Mouse (Mus musculus): Measurements from ENCODE around the gene Spire2. TPM values are rescaled to one million over a fixed set of nuclear protein-coding genes. Genes with fewer than 3 reads are reported as not detected.
A peak's percentile ranks its signal among the peaks of the same experiment; 100 is the strongest.
"Not testable (repeated sequence)": the region's sequence is repeated elsewhere in the genome, so short reads cannot be mapped to it uniquely, and the experiment has no call there.

Spire2 gene
- polyA plus RNA-seq, 1 experiment from 2014 or later = 1.6 TPM

GRCm38 (mm10) chr8:123410049-123410587 lies 77.6 kb downstream of the Spire2 start:
- DNase-seq (ENCODE audit: low spot score) (peak; percentile 14), ATAC-seq (peak; percentile 14)
- H3K36me3 ChIP-seq (ENCODE audit: insufficient read depth, low read length) = no peaks in the 10 kb centered on the region
- no peak overlapping the region for H3K4me2 ChIP-seq (replicated peaks; ENCODE audit: low read depth, low read length)
- no peaks in the 10 kb centered on the region for H3K9me3 ChIP-seq (ENCODE audit: low read length)
- H3K4me3 ChIP-seq (ENCODE audit: low read depth, low read length) = no peak overlapping the region
- TF ChIP-seq CTCF (IDR thresholded peaks at IDR 0.05) (no peak), EP300 (IDR thresholded peaks at IDR 0.05) (no peak)
- no peak overlapping the region for H3K27ac ChIP-seq (ENCODE audit: low read length)
- peaks cover 32% of the 10 kb centered on the region for H3K27me3 ChIP-seq (replicated peaks; ENCODE audit: insufficient read depth, low read length)
- WGBS = 58% methylated on average over 8 of the region's 8 CpGs
- no peaks in the 10 kb centered on the region for H3K4me1 ChIP-seq (ENCODE audit: insufficient read depth, low read depth, low read length)
- H3K9ac ChIP-seq (replicated peaks; ENCODE audit: low read depth) = no peak overlapping the region

- no peak overlapping the region for H3K9ac ChIP-seq (replicated peaks; ENCODE audit: low read depth)
- WGBS = 15% methylated on average over 11 of the region's 11 CpGs
- peaks cover 32% of the 10 kb centered on the region for H3K27me3 ChIP-seq (replicated peaks; ENCODE audit: insufficient read depth, low read length)
- ATAC-seq = no peak
- H3K27ac ChIP-seq (ENCODE audit: low read length) = no peak overlapping the region
- H3K9me3 ChIP-seq (ENCODE audit: low read length) = no peaks in the 10 kb centered on the region
- no peak overlapping the region for H3K4me2 ChIP-seq (replicated peaks; ENCODE audit: low read depth, low read length)
- no peaks in the 10 kb centered on the region for H3K4me1 ChIP-seq (ENCODE audit: insufficient read depth, low read depth, low read length)
- H3K36me3 ChIP-seq (ENCODE audit: insufficient read depth, low read length) = no peaks in the 10 kb centered on the region
- no peak overlapping the region for H3K4me3 ChIP-seq (ENCODE audit: low read depth, low read length)
- DNase-seq (ENCODE audit: low spot score) = no peak
- no peak for TF ChIP-seq EP300 (IDR thresholded peaks at IDR 0.05)
- TF ChIP-seq CTCF (IDR thresholded peaks at IDR 0.05) = no peak
These were observed 78.3 kb downstream of the Spire2 start for GRCm38 (mm10) chr8:123410788-123411187.

- peak within 1 kb of the TSS; percentile 25; the same call in 1 of the 2 replicates for H3K4me2 ChIP-seq (replicated peaks; ENCODE audit: low read depth, low read length)
- no peak within 1 kb of the TSS; the same call in 1 of the 2 replicates for H3K4me3 ChIP-seq (ENCODE audit: low read depth, low read length)
- 0% methylated on average over 26 of the region's 29 CpGs for WGBS
- no peak within 1 kb of the TSS for H3K9ac ChIP-seq (replicated peaks; ENCODE audit: low read depth)
- DNase-seq (ENCODE audit: low spot score) (peak; percentile 26), ATAC-seq (peak; percentile 48)
- H3K36me3 ChIP-seq (ENCODE audit: insufficient read depth, low read length) = no peaks in the 10 kb centered on the region
- peaks cover 32% of the 10 kb centered on the region for H3K27me3 ChIP-seq (replicated peaks; ENCODE audit: insufficient read depth, low read length)
- H3K9me3 ChIP-seq (ENCODE audit: low read length) = no peaks in the 10 kb centered on the region
- no peak within 1 kb of the TSS for H3K27ac ChIP-seq (ENCODE audit: low read length)
- TF ChIP-seq CTCF (IDR thresholded peaks at IDR 0.05) (no peak), EP300 (IDR thresholded peaks at IDR 0.05) (no peak)
- no peaks in the 10 kb centered on the region for H3K4me1 ChIP-seq (ENCODE audit: insufficient read depth, low read depth, low read length)
These were observed 78.7 kb downstream of the Spire2 start, which contains the start of gene Tubb3 for GRCm38 (mm10) chr8:123411246-123411645. Gene Tubb3 (plus strand): TSS chr8:123411424.

GRCm38 (mm10) chr8:123411781-123412327 lies 79.3 kb downstream of the Spire2 start:
- Histone ChIP-seq H3K36me3 (ENCODE audit: insufficient read depth, low read length) (no peaks in the 10 kb centered on the region), H3K9me3 (ENCODE audit: low read length) (no peaks in the 10 kb centered on the region), H3K4me3 (ENCODE audit: low read depth, low read length) (no peak overlapping the region), H3K9ac (replicated peaks; ENCODE audit: low read depth) (no peak overlapping the region), H3K27me3 (replicated peaks; ENCODE audit: insufficient read depth, low read length) (peaks cover 32% of the 10 kb centered on the region), H3K4me2 (replicated peaks; ENCODE audit: low read depth, low read length) (no peak overlapping the region), H3K4me1 (ENCODE audit: insufficient read depth, low read depth, low read length) (no peaks in the 10 kb centered on the region), H3K27ac (ENCODE audit: low read length) (no peak overlapping the region)
- 11% methylated on average over 16 of the region's 16 CpGs for WGBS
- ATAC-seq (no peak), DNase-seq (ENCODE audit: low spot score) (no peak)
- no peak for TF ChIP-seq CTCF (IDR thresholded peaks at IDR 0.05)
- no peak for TF ChIP-seq EP300 (IDR thresholded peaks at IDR 0.05)

- Histone ChIP-seq H3K9me3 (ENCODE audit: low read length) (no peaks in the 10 kb centered on the region), H3K4me2 (replicated peaks; ENCODE audit: low read depth, low read length) (no peak overlapping the region), H3K4me1 (ENCODE audit: insufficient read depth, low read depth, low read length) (no peaks in the 10 kb centered on the region), H3K4me3 (ENCODE audit: low read depth, low read length) (no peak overlapping the region), H3K36me3 (ENCODE audit: insufficient read depth, low read length) (no peaks in the 10 kb centered on the region), H3K27me3 (replicated peaks; ENCODE audit: insufficient read depth, low read length) (peaks cover 32% of the 10 kb centered on the region), H3K9ac (replicated peaks; ENCODE audit: low read depth) (no peak overlapping the region), H3K27ac (ENCODE audit: low read length) (no peak overlapping the region)
- DNase-seq (ENCODE audit: low spot score) (no peak), ATAC-seq (no peak)
- TF ChIP-seq CTCF (IDR thresholded peaks at IDR 0.05) = no peak
- no peak for TF ChIP-seq EP300 (IDR thresholded peaks at IDR 0.05)
- 5% methylated on average over 12 of the region's 12 CpGs for WGBS
These were observed 80.2 kb downstream of the Spire2 start for GRCm38 (mm10) chr8:123412560-123413170.

DNA sequence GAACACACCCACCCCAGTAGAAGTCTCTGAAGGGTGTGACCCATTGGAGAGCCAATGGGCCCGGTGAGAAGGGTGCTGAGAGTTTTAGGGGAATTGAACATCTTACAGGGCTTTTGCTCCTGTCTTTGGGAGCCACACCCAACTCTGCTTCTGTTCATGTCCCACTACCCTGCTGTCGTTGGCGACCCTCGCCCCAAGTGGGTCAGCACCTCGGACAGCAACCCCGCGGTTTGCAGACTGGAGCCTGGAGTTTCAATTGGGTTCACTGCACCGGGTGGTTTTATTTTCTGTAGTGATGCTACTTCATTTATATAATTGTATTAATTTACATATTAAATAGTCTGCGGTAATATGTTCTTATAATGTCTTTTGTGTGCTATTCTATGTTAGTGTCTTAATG lies 81.7 kb downstream of the Spire2 start:
- Histone ChIP-seq H3K27me3 (replicated peaks; ENCODE audit: insufficient read depth, low read length) (peaks cover 32% of the 10 kb centered on the region), H3K27ac (ENCODE audit: low read length) (no peak overlapping the region), H3K9ac (replicated peaks; ENCODE audit: low read depth) (no peak overlapping the region), H3K4me2 (replicated peaks; ENCODE audit: low read depth, low read length) (no peak overlapping the region), H3K4me1 (ENCODE audit: insufficient read depth, low read depth, low read length) (no peaks in the 10 kb centered on the region), H3K4me3 (ENCODE audit: low read depth, low read length) (no peak overlapping the region), H3K9me3 (ENCODE audit: low read length) (no peaks in the 10 kb centered on the region), H3K36me3 (ENCODE audit: insufficient read depth, low read length) (no peaks in the 10 kb centered on the region)
- no peak for DNase-seq (ENCODE audit: low spot score)
- WGBS = 11% methylated on average over 9 of the region's 9 CpGs
- no peak for ATAC-seq
- TF ChIP-seq CTCF (IDR thresholded peaks at IDR 0.05) (no peak), EP300 (IDR thresholded peaks at IDR 0.05) (no peak)

GRCm38 (mm10) chr8:123414997-123415696 lies 82.6 kb downstream of the Spire2 start:
- H3K4me2 ChIP-seq (replicated peaks; ENCODE audit: low read depth, low read length); H3K4me3 ChIP-seq (ENCODE audit: low read depth, low read length); ATAC-seq; H3K4me1 ChIP-seq (ENCODE audit: insufficient read depth, low read depth, low read length); DNase-seq (ENCODE audit: low spot score); H3K27ac ChIP-seq (ENCODE audit: low read length); H3K9me3 ChIP-seq (ENCODE audit: low read length); H3K9ac ChIP-seq (replicated peaks; ENCODE audit: low read depth); H3K36me3 ChIP-seq (ENCODE audit: insufficient read depth, low read length): not testable (repeated sequence)
- peaks cover 26% of the 10 kb centered on the region for H3K27me3 ChIP-seq (replicated peaks; ENCODE audit: insufficient read depth, low read length)
- 73% methylated on average over 5 of the region's 5 CpGs for WGBS
